9 mouse cellular contexts compared by ENCODE assay signal in genomic region chr11:49903333-49903732, GRCm38 (mm10). TPM values are rescaled to one million over a fixed set of nuclear protein-coding genes. Genes with fewer than 3 reads are reported as not detected.
DNase-seq lines count a peak whose midpoint lies in the region; ATAC-seq lines count a peak whose summit lies in the region.
"Had no signal": no experiment of that assay in that cellular context is flagged by ENCODE, and none has a peak within 500 bp of the region (broad histone marks: within the 10 kb centered on the region; RNA-seq: fewer than 3 reads in every experiment).

No protein-coding gene starts in this region.

- no peak overlapping the region for H3K4me3 ChIP-seq in forebrain, embryonic 10.5 days
- H3K4me3 ChIP-seq in forebrain, embryonic 15.5 days, result no peak overlapping the region
- H3K4me3 ChIP-seq: limb, embryonic 15.5 days had no signal

- no peak overlapping the region for H3K9ac ChIP-seq in forebrain, embryonic 15.5 days (replicated peaks)
- H3K9ac ChIP-seq: limb, embryonic 15.5 days had no signal

- no peak overlapping the region for H3K4me2 ChIP-seq in forebrain, embryonic 15.5 days (replicated peaks)
- H3K4me2 ChIP-seq: limb, embryonic 15.5 days had no signal

- peaks cover 49% of the 10 kb centered on the region for H3K27me3 ChIP-seq in forebrain, embryonic 10.5 days (ENCODE audit: poor library complexity, severe bottlenecking)
- H3K27me3 ChIP-seq in forebrain, embryonic 15.5 days, result peaks cover 14% of the 10 kb centered on the region

- DNase-seq in forebrain, embryonic 10.5 days (ENCODE audit: extremely low spot score, low spot score), result peak; percentile 44
- peak; percentile 79 for DNase-seq in NIH3T3 (ENCODE audit: low read depth)
- DNase-seq in cerebellum, postnatal 14 days, result peak; percentile 91 to 94
- DNase-seq in gastrocnemius, postnatal 14 days, result peak; percentile 69
- peak; percentile 82 to 84 for DNase-seq in layer of hippocampus, postnatal 10 days (ENCODE audit: low spot score in 2 of 2)
- peak; percentile 80 to 83 for DNase-seq in spleen, postnatal 10 days (ENCODE audit: low spot score in 2 of 2)

- ATAC-seq in forebrain, embryonic 15.5 days (replicated peaks), result no peak
- ATAC-seq in megakaryocyte, adult 5-6 weeks (ENCODE audit: poor library complexity, severe bottlenecking), result peak; percentile 75

- no peaks in the 10 kb centered on the region for H3K36me3 ChIP-seq in forebrain, embryonic 10.5 days (replicated peaks)
- H3K36me3 ChIP-seq in forebrain, embryonic 15.5 days, result no peaks in the 10 kb centered on the region
- H3K36me3 ChIP-seq: limb, embryonic 15.5 days had no signal

- peaks cover 12% of the 10 kb centered on the region for H3K4me1 ChIP-seq in forebrain, embryonic 10.5 days
- peaks cover 4% of the 10 kb centered on the region for H3K4me1 ChIP-seq in forebrain, embryonic 15.5 days

- H3K9me3 ChIP-seq in forebrain, embryonic 10.5 days, result no peaks in the 10 kb centered on the region
- H3K9me3 ChIP-seq in forebrain, embryonic 15.5 days, result no peaks in the 10 kb centered on the region
- H3K9me3 ChIP-seq: limb, embryonic 15.5 days had no signal

- 14% methylated on average over 7 of the region's 7 CpGs for WGBS in forebrain, embryonic 10.5 days
- WGBS in forebrain, embryonic 15.5 days, result 16% methylated on average over 7 of the region's 7 CpGs

- intact Hi-C loops in gastrocnemius, postnatal 14 days (cut with DNase I; ENCODE audit: low total_unique reads), result loop anchor here (5.0 kb wide), 1 partner anchor 54 kb away; no protein-coding TSS in a partner anchor

- no peak overlapping the region for H3K27ac ChIP-seq in forebrain, embryonic 10.5 days
- no peak overlapping the region for H3K27ac ChIP-seq in forebrain, embryonic 15.5 days (replicated peaks)
- H3K27ac ChIP-seq: limb, embryonic 15.5 days had no signal

RNA-seq across cellular contexts. Expression of gene Rasgef1c, which starts 1.7 kb away (rescaled TPM):
- polyA plus RNA-seq in forebrain, embryonic 10.5 days (2016; fragmentation: Nextera tagmentation; extraction: Ambion mirVana), result 0.29 and 0.33 TPM in 2 replicates
- 11.8 and 14.8 TPM in 2 replicates for polyA plus RNA-seq in forebrain, embryonic 15.5 days (2015; fragmentation: Nextera tagmentation; extraction: Ambion mirVana)
- 1 to 10 TPM; 1.1 to 1.7 TPM for total RNA-seq in gastrocnemius, postnatal 14 days (2021)
- 1 to 10 TPM; 4.0 to 4.7 TPM for total RNA-seq in layer of hippocampus, postnatal 10 days (2021)
- total RNA-seq in megakaryocyte, adult 5-6 weeks (2015), result 0.13 and 0.27 TPM in 2 replicates
- total RNA-seq in megakaryocyte, adult 5-6 weeks (2017), result not detected in 2 replicates

RNA-seq across cellular contexts. Expression of gene Mapk9, which starts 56.8 kb away (rescaled TPM):
- 21.8 and 23.8 TPM in 2 replicates for polyA plus RNA-seq in forebrain, embryonic 10.5 days (2016; fragmentation: Nextera tagmentation; extraction: Ambion mirVana)
- 46.8 and 47.2 TPM in 2 replicates for polyA plus RNA-seq in forebrain, embryonic 15.5 days (2015; fragmentation: Nextera tagmentation; extraction: Ambion mirVana)
- 10 to 100 TPM; 40.6 to 43.9 TPM for total RNA-seq in gastrocnemius, postnatal 14 days (2021)
- 100 to 1,000 TPM; 151 to 152 TPM for total RNA-seq in layer of hippocampus, postnatal 10 days (2021)
- 27.4 and 32.4 TPM in 2 replicates for total RNA-seq in megakaryocyte, adult 5-6 weeks (2015)
- total RNA-seq in megakaryocyte, adult 5-6 weeks (2017), result 37.8 and 44.9 TPM in 2 replicates
